Mouse (Mus musculus): ENCODE data around the gene Tpcn1. TPM values are rescaled to one million over a fixed set of nuclear protein-coding genes. Genes with fewer than 3 reads are reported as not detected.

Gene Tpcn1
- polyA plus RNA-seq, 1 experiment from 2014 or later = 11.2 TPM

DNA sequence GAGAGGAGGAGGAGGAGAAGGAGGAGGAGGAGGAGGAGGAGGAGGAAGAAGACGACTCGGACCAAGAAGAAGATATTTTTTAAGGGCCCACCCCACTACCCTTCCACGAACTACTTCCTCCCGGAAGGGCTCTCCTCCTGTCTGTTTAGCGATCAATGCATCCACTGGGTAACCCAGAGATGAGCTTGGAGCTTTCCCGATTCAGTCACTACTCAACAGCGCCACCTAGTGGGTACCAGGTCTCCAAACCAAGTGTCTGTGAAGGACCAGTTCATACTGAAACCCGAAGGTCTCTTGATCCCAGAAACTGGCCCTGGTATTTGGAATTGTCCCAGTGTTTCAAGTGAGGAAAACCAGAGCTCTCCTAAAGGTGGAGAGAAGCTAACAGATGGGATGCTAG is 17.2 kb upstream of the Tpcn1 start:
- Histone ChIP-seq H3K27me3 (ENCODE audit: control insufficient read depth, insufficient read depth, low read length) (no peaks in the 10 kb centered on the region), H3K27ac (replicated peaks; ENCODE audit: low read depth, low read length) (no peak overlapping the region), H3K4me1 (ENCODE audit: control insufficient read depth, insufficient read depth, low read length) (no peaks in the 10 kb centered on the region), H3K36me3 (replicated peaks; ENCODE audit: control insufficient read depth, insufficient read depth, low read depth, low read length) (no peaks in the 10 kb centered on the region), H3K4me2 (ENCODE audit: low read depth, low read length) (peak overlapping the region; percentile 27), H3K4me3 (ENCODE audit: low read depth, low read length) (peak overlapping the region; percentile 20), H3K9me3 (replicated peaks; ENCODE audit: control insufficient read depth, low read length) (no peaks in the 10 kb centered on the region), H3K9ac (replicated peaks; ENCODE audit: low read length) (no peak overlapping the region)
- ATAC-seq (replicated peaks; ENCODE audit: insufficient number of reproducible peaks, low FRiP score, low TSS enrichment, low read depth) (peak; percentile 36; the same call in 1 of the 2 replicates), DNase-seq (ENCODE audit: low spot score) (peak; percentile 96)
- 1% methylated on average over 6 of the region's 8 CpGs for WGBS

DNA sequence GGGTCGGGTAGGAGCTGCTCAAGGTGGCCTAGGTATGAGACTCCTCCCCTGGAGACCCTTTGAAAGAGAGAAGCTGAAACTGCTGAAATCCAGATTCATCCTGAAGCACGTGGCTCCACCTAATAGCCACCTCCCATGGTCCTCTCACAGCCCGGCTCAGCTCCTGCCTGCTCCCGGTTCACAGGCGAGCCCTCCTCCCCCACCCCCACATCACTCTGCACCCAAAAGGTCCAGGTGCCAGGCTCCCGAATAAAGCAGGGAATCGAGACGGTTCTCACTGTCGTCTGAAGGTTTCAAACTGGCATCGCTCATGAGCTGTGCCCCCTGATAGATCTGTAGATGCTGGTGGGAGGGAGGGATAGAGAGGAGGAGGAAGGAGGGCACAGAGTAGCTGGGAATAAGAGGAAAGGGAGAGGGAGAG is 16.8 kb upstream of the Tpcn1 start:
- Histone ChIP-seq H3K9ac (replicated peaks; ENCODE audit: low read length) (peak overlapping the region; percentile 4; the same call in 1 of the 2 replicates), H3K27ac (replicated peaks; ENCODE audit: low read depth, low read length) (no peak overlapping the region)
- ATAC-seq (replicated peaks; ENCODE audit: insufficient number of reproducible peaks, low FRiP score, low TSS enrichment, low read depth) = peak; percentile 54

GRCm38 (mm10) chr5:120604839-120605238 is 16.4 kb upstream of the Tpcn1 start:
- 3% methylated on average over 6 of the region's 6 CpGs for WGBS
- Histone ChIP-seq H3K9me3 (replicated peaks; ENCODE audit: control insufficient read depth, low read length) (no peaks in the 10 kb centered on the region), H3K4me2 (ENCODE audit: low read depth, low read length) (peak overlapping the region; percentile 27), H3K27ac (replicated peaks; ENCODE audit: low read depth, low read length) (no peak overlapping the region), H3K36me3 (replicated peaks; ENCODE audit: control insufficient read depth, insufficient read depth, low read depth, low read length) (no peaks in the 10 kb centered on the region), H3K4me3 (ENCODE audit: low read depth, low read length) (peak overlapping the region; percentile 20), H3K9ac (replicated peaks; ENCODE audit: low read length) (no peak overlapping the region), H3K27me3 (ENCODE audit: control insufficient read depth, insufficient read depth, low read length) (no peaks in the 10 kb centered on the region), H3K4me1 (ENCODE audit: control insufficient read depth, insufficient read depth, low read length) (no peaks in the 10 kb centered on the region)
- DNase-seq (ENCODE audit: low spot score) = peak; percentile 92
- 0 out of 2 replicates have a peak, but pooled peaks have one; percentile 5 for ATAC-seq (replicated peaks; ENCODE audit: insufficient number of reproducible peaks, low FRiP score, low TSS enrichment, low read depth)

More for the DNA sequence above, 16.8 kb upstream of the Tpcn1 start:
- H3K4me2 ChIP-seq (ENCODE audit: low read depth, low read length) = peak overlapping the region; percentile 27
- no peaks in the 10 kb centered on the region for H3K4me1 ChIP-seq (ENCODE audit: control insufficient read depth, insufficient read depth, low read length)
- no peaks in the 10 kb centered on the region for H3K27me3 ChIP-seq (ENCODE audit: control insufficient read depth, insufficient read depth, low read length)
- WGBS = 6% methylated on average over 10 of the region's 10 CpGs
- H3K36me3 ChIP-seq (replicated peaks; ENCODE audit: control insufficient read depth, insufficient read depth, low read depth, low read length) = no peaks in the 10 kb centered on the region
- DNase-seq (ENCODE audit: low spot score) = no peak
- no peaks in the 10 kb centered on the region for H3K9me3 ChIP-seq (replicated peaks; ENCODE audit: control insufficient read depth, low read length)
- peak overlapping the region; percentile 20 for H3K4me3 ChIP-seq (ENCODE audit: low read depth, low read length)

- H3K9ac ChIP-seq (replicated peaks; ENCODE audit: low read length) = no peak overlapping the region
- no peak overlapping the region for H3K4me3 ChIP-seq (ENCODE audit: low read depth, low read length)
- no peak overlapping the region for H3K4me2 ChIP-seq (ENCODE audit: low read depth, low read length)
- no peaks in the 10 kb centered on the region for H3K4me1 ChIP-seq (ENCODE audit: control insufficient read depth, insufficient read depth, low read length)
- H3K27ac ChIP-seq (replicated peaks; ENCODE audit: low read depth, low read length) = no peak overlapping the region
- no peaks in the 10 kb centered on the region for H3K9me3 ChIP-seq (replicated peaks; ENCODE audit: control insufficient read depth, low read length)
- no peaks in the 10 kb centered on the region for H3K27me3 ChIP-seq (ENCODE audit: control insufficient read depth, insufficient read depth, low read length)
- ATAC-seq (replicated peaks; ENCODE audit: insufficient number of reproducible peaks, low FRiP score, low TSS enrichment, low read depth) (no peak), DNase-seq (ENCODE audit: low spot score) (no peak)
- H3K36me3 ChIP-seq (replicated peaks; ENCODE audit: control insufficient read depth, insufficient read depth, low read depth, low read length) = no peaks in the 10 kb centered on the region
- WGBS = 57% methylated on average over 7 of the region's 7 CpGs
Observed at GRCm38 (mm10) chr5:120603515-120603914, 15.0 kb upstream of the Tpcn1 start.

DNA sequence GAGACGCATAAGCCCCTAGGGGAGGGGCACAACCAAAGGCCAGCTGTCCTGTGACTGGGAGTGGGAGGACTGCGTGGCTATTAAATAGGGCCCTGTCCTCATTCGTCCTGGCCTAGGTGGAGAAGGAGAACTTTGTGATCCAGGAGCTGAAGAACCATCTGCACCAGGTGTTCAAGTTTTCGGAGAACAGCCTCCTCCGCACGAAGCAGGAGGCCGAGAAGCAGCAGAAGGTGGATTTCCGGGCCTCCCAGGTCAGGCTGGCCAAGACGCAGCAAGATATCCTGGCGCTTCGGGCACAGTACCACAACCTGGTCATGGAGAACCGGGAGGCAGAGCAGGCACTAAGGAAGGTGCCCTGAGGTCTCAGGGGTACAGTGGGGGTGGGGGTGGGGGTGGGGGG is 13.7 kb upstream of the Tpcn1 start:
- no peaks in the 10 kb centered on the region for H3K36me3 ChIP-seq (replicated peaks; ENCODE audit: control insufficient read depth, insufficient read depth, low read depth, low read length)
- DNase-seq (ENCODE audit: low spot score) (no peak), ATAC-seq (replicated peaks; ENCODE audit: insufficient number of reproducible peaks, low FRiP score, low TSS enrichment, low read depth) (no peak)
- no peak overlapping the region for H3K4me3 ChIP-seq (ENCODE audit: low read depth, low read length)
- 87% methylated on average over 12 of the region's 12 CpGs for WGBS
- H3K27ac ChIP-seq (replicated peaks; ENCODE audit: low read depth, low read length) = no peak overlapping the region
- no peaks in the 10 kb centered on the region for H3K27me3 ChIP-seq (ENCODE audit: control insufficient read depth, insufficient read depth, low read length)
- no peaks in the 10 kb centered on the region for H3K9me3 ChIP-seq (replicated peaks; ENCODE audit: control insufficient read depth, low read length)
- H3K4me2 ChIP-seq (ENCODE audit: low read depth, low read length) = no peak overlapping the region
- no peak overlapping the region for H3K9ac ChIP-seq (replicated peaks; ENCODE audit: low read length)
- H3K4me1 ChIP-seq (ENCODE audit: control insufficient read depth, insufficient read depth, low read length) = no peaks in the 10 kb centered on the region

- Histone ChIP-seq H3K4me2 (ENCODE audit: low read depth, low read length) (no peak overlapping the region), H3K36me3 (replicated peaks; ENCODE audit: control insufficient read depth, insufficient read depth, low read depth, low read length) (no peaks in the 10 kb centered on the region), H3K4me3 (ENCODE audit: low read depth, low read length) (no peak overlapping the region), H3K27me3 (ENCODE audit: control insufficient read depth, insufficient read depth, low read length) (no peaks in the 10 kb centered on the region), H3K27ac (replicated peaks; ENCODE audit: low read depth, low read length) (no peak overlapping the region), H3K4me1 (ENCODE audit: control insufficient read depth, insufficient read depth, low read length) (no peaks in the 10 kb centered on the region), H3K9me3 (replicated peaks; ENCODE audit: control insufficient read depth, low read length) (no peaks in the 10 kb centered on the region), H3K9ac (replicated peaks; ENCODE audit: low read length) (no peak overlapping the region)
- 55% methylated on average over 11 of the region's 11 CpGs for WGBS
- ATAC-seq (replicated peaks; ENCODE audit: insufficient number of reproducible peaks, low FRiP score, low TSS enrichment, low read depth) (no peak), DNase-seq (ENCODE audit: low spot score) (no peak)
Observed at GRCm38 (mm10) chr5:120600946-120601668, 12.6 kb upstream of the Tpcn1 start.

GRCm38 (mm10) chr5:120599625-120600024 is 11.2 kb upstream of the Tpcn1 start:
- H3K36me3 ChIP-seq (replicated peaks; ENCODE audit: control insufficient read depth, insufficient read depth, low read depth, low read length) = no peaks in the 10 kb centered on the region
- 94% methylated on average over 6 of the region's 6 CpGs for WGBS
- H3K4me1 ChIP-seq (ENCODE audit: control insufficient read depth, insufficient read depth, low read length) = no peaks in the 10 kb centered on the region

GRCm38 (mm10) chr5:120594485-120594884 is 6.0 kb upstream of the Tpcn1 start:
- H3K4me1 ChIP-seq (ENCODE audit: control insufficient read depth, insufficient read depth, low read length) = no peaks in the 10 kb centered on the region
- no peaks in the 10 kb centered on the region for H3K27me3 ChIP-seq (ENCODE audit: control insufficient read depth, insufficient read depth, low read length)
- no peak for DNase-seq (ENCODE audit: low spot score)
- no peak overlapping the region for H3K9ac ChIP-seq (replicated peaks; ENCODE audit: low read length)
- no peaks in the 10 kb centered on the region for H3K9me3 ChIP-seq (replicated peaks; ENCODE audit: control insufficient read depth, low read length)
- no peak overlapping the region for H3K4me3 ChIP-seq (ENCODE audit: low read depth, low read length)
- no peak overlapping the region for H3K4me2 ChIP-seq (ENCODE audit: low read depth, low read length)
- H3K36me3 ChIP-seq (replicated peaks; ENCODE audit: control insufficient read depth, insufficient read depth, low read depth, low read length) = no peaks in the 10 kb centered on the region
- 83% methylated on average over 6 of the region's 6 CpGs for WGBS
- no peak for ATAC-seq (replicated peaks; ENCODE audit: insufficient number of reproducible peaks, low FRiP score, low TSS enrichment, low read depth)
- H3K27ac ChIP-seq (replicated peaks; ENCODE audit: low read depth, low read length) = no peak overlapping the region

More at GRCm38 (mm10) chr5:120599625-120600024, 11.2 kb upstream of the Tpcn1 start:
- no peak for ATAC-seq (replicated peaks; ENCODE audit: insufficient number of reproducible peaks, low FRiP score, low TSS enrichment, low read depth)
- H3K4me2 ChIP-seq (ENCODE audit: low read depth, low read length) = no peak overlapping the region
- DNase-seq (ENCODE audit: low spot score) = no peak
- no peak overlapping the region for H3K27ac ChIP-seq (replicated peaks; ENCODE audit: low read depth, low read length)
- no peaks in the 10 kb centered on the region for H3K27me3 ChIP-seq (ENCODE audit: control insufficient read depth, insufficient read depth, low read length)
- no peak overlapping the region for H3K4me3 ChIP-seq (ENCODE audit: low read depth, low read length)
- H3K9me3 ChIP-seq (replicated peaks; ENCODE audit: control insufficient read depth, low read length) = no peaks in the 10 kb centered on the region
- no peak overlapping the region for H3K9ac ChIP-seq (replicated peaks; ENCODE audit: low read length)
